Mouse (Mus musculus) hindbrain, postnatal 0 days (tissue): Measurements from ENCODE around the gene Pgf. TPM values are rescaled to one million over a fixed set of nuclear protein-coding genes. Genes with fewer than 3 reads are reported as not detected.
A peak's percentile ranks its signal among the peaks of the same experiment; 100 is the strongest.

Source experiments
- ATAC-seq: fragments of 200-750 bp; cut with Nextera tagmentation; 2 replicates; pipeline ENCODE4 v1.8.0; 2017; ENCODE audit warnings: mild to moderate bottlenecking, moderate TSS enrichment, moderate library complexity
- DNase-seq: peaks from one replicate; pipeline ENCODE4 v3.0.0-alpha.2; 2015; ENCODE audit warnings: low spot score
- H3K27ac ChIP-seq: fragments of 300-500 bp; sonication (generic); 2 replicates; pipeline ENCODE4 v1.5.1; 2014; ENCODE audit warnings: mild to moderate bottlenecking
- H3K27me3 ChIP-seq: fragments of 300-500 bp; sonication (generic); 2 replicates; pipeline ENCODE4 v1.6.1; 2014; ENCODE audit warnings: low read length, mixed read lengths; ENCODE audit not compliant: insufficient read depth
- H3K36me3 ChIP-seq: fragments of 300-500 bp; sonication (generic); 2 replicates; pipeline ENCODE4 v1.6.1; 2014; ENCODE audit warnings: low read length, mixed read lengths; ENCODE audit not compliant: insufficient read depth
- H3K4me1 ChIP-seq: fragments of 300-500 bp; sonication (generic); 2 replicates; pipeline ENCODE4 v1.6.1; 2014; ENCODE audit warnings: antibody characterized with exemption, low read length, mixed read lengths; ENCODE audit not compliant: insufficient read depth
- H3K4me2 ChIP-seq: fragments of 300-500 bp; sonication (generic); 2 replicates; pipeline ENCODE4 v1.6.1; 2014; ENCODE audit warnings: low read depth, mild to moderate bottlenecking, low read length, moderate library complexity, mixed read lengths
- H3K4me3 ChIP-seq: fragments of 300-500 bp; sonication (generic); 2 replicates; pipeline ENCODE4 v1.5.1; 2014; ENCODE audit warnings: low read length
- H3K9ac ChIP-seq: fragments of 300-500 bp; sonication (generic); replicated peaks from 2 replicates; pipeline ENCODE4 v1.6.1; 2014; ENCODE audit warnings: mild to moderate bottlenecking, low read length, moderate library complexity, mixed read lengths
- H3K9me3 ChIP-seq: fragments of 300-500 bp; sonication (generic); 2 replicates; pipeline ENCODE4 v1.6.1; 2016; ENCODE audit warnings: low read length, mixed read lengths
- CTCF ChIP-seq: IDR thresholded peaks from 2 replicates; pipeline ENCODE4 v1.5.1; 2016; ENCODE audit warnings: antibody characterized with exemption, control low read depth, low read depth
- WGBS: fragments of 180-500 bp; shearing (Covaris S2); extraction: QIAGEN DNeasy Blood & Tissue Kit; methylation state at CpG from one replicate; pipeline ENCODE4 v1.1.7; 2014; 5-methylcytosine and 5-hydroxymethylcytosine counted together
- polyA plus RNA-seq: library from polyadenylated mRNA; unstranded; fragments of >200 nt; fragmentation: Nextera tagmentation; extraction: Ambion mirVana; gene quantifications from 2 replicates; pipeline ENCODE4 v1.2.1, GENCODE M21; 2015
- total RNA-seq: library from RNA; depleted of rRNA; stranded (reverse); fragments of >200 nt; gene quantifications from 2 replicates; pipeline ENCODE4 v1.2.3, GENCODE M21; 2014

The Pgf gene
- total and polyA plus RNA-seq, 2 experiments from 2014 or later: 5.0 to 10.0 TPM

DNA sequence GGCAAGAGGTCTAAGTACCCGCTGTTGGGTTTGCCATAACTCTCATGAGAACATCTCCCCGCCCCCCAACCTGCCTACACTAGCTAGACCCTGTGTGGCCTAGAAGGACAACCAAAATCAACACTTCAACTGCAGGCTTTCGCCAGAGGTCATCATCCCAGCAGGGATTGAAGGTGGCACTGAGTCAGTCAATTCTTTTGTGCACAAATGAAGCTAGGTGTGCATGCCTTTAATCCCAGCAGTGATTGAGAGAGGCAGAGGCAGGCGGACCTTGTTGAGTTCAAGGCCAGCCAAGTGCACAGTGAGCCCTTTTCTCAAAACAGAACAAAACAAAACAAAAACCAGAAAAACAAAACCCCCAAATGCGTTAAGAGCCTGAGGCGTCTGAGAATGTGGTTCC lies 36.5 kb downstream of the Pgf start:
- H3K36me3 ChIP-seq: peaks cover 5% of the 10 kb centered on the region; the same call in 1 of the 2 replicates
- DNase-seq (no peak), ATAC-seq (no peak)
- no peak overlapping the region for H3K9ac ChIP-seq
- H3K4me2 ChIP-seq: no peak overlapping the region
- no peak for TF ChIP-seq CTCF
- WGBS: 85% methylated on average over 6 of the region's 6 CpGs
- no peaks in the 10 kb centered on the region for H3K27me3 ChIP-seq
- no peaks in the 10 kb centered on the region for H3K9me3 ChIP-seq
- H3K4me3 ChIP-seq: no peak overlapping the region
- no peak overlapping the region for H3K27ac ChIP-seq
- no peaks in the 10 kb centered on the region; the same call in 1 of the 2 replicates for H3K4me1 ChIP-seq

DNA sequence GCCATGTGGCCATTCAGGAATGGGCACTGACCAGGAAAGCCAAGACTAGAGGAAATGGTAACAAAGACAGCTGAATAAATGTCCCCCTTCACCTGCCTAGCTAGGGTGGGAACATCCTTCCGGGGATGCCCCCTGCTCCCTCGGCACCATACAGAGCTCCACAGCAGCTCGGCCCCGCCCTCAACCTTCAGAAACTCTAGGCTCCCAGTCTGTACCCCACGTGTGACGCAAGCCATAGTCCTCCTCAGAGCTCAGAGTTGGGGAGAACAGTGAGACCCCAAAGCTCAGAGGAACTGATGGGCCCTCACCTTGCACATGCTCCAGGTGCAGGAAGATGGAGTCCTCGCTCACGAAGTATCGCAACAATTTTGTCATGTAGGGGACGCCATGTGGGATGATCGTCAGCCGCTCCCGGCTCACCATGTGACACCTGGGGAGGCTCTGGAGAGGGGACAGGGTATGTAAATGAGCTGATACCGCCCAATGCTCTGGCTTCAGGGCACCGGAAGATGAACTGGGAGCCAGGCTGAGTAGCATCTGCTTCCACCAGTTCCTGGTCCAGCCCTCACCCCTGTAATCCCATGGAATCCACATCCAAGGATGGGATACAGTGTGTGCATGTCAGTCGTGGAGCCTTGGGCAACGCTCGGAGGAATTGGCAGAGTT lies 37.4 kb downstream of the Pgf start:
- 45% methylated on average over 18 of the region's 18 CpGs for WGBS
- Histone ChIP-seq H3K9ac (no peak overlapping the region), H3K36me3 (peaks cover 9% of the 10 kb centered on the region; the same call in 1 of the 2 replicates), H3K9me3 (no peaks in the 10 kb centered on the region), H3K4me3 (no peak overlapping the region), H3K27ac (no peak overlapping the region), H3K27me3 (no peaks in the 10 kb centered on the region), H3K4me1 (no peaks in the 10 kb centered on the region; the same call in 1 of the 2 replicates), H3K4me2 (no peak overlapping the region)
- no peak for TF ChIP-seq CTCF
- DNase-seq: no peak
- no peak for ATAC-seq

- H3K4me3 ChIP-seq: no peak overlapping the region
- H3K4me2 ChIP-seq: no peak overlapping the region
- DNase-seq (no peak), ATAC-seq (no peak)
- H3K36me3 ChIP-seq: peaks cover 38% of the 10 kb centered on the region
- TF ChIP-seq CTCF: peak; percentile 21
- no peaks in the 10 kb centered on the region for H3K9me3 ChIP-seq
- no peaks in the 10 kb centered on the region for H3K27me3 ChIP-seq
- H3K9ac ChIP-seq: no peak overlapping the region
- 81% methylated on average over 4 of the region's 4 CpGs for WGBS
- no peaks in the 10 kb centered on the region; the same call in 1 of the 2 replicates for H3K4me1 ChIP-seq
- peak overlapping the region; percentile 29; the same call in 1 of the 2 replicates for H3K27ac ChIP-seq
Measured at GRCm38 (mm10) chr12:85136627-85137026, 41.0 kb downstream of the Pgf start.

GRCm38 (mm10) chr12:85135513-85136470 lies 41.8 kb downstream of the Pgf start:
- peak overlapping the region; percentile 29; the same call in 1 of the 2 replicates for H3K27ac ChIP-seq
- 74% methylated on average over 19 of the region's 19 CpGs for WGBS
- no peak overlapping the region for H3K4me3 ChIP-seq
- TF ChIP-seq CTCF: no peak
- DNase-seq (no peak), ATAC-seq (peak; percentile 19; the same call in 1 of the 2 replicates)
- H3K4me1 ChIP-seq: no peaks in the 10 kb centered on the region; the same call in 1 of the 2 replicates
- H3K27me3 ChIP-seq: no peaks in the 10 kb centered on the region
- no peak overlapping the region for H3K4me2 ChIP-seq
- no peaks in the 10 kb centered on the region for H3K9me3 ChIP-seq
- H3K36me3 ChIP-seq: peaks cover 46% of the 10 kb centered on the region
- H3K9ac ChIP-seq: no peak overlapping the region

- no peak for DNase-seq
- Histone ChIP-seq H3K9me3 (no peaks in the 10 kb centered on the region), H3K36me3 (peaks cover 56% of the 10 kb centered on the region), H3K9ac (no peak overlapping the region), H3K4me1 (no peaks in the 10 kb centered on the region; the same call in 1 of the 2 replicates), H3K27ac (no peak overlapping the region), H3K27me3 (no peaks in the 10 kb centered on the region), H3K4me2 (no peak overlapping the region), H3K4me3 (no peak overlapping the region)
- ATAC-seq: no peak
- 91% methylated on average over 8 of the region's 8 CpGs for WGBS
- TF ChIP-seq CTCF: no peak
Measured at GRCm38 (mm10) chr12:85134043-85134794, 43.4 kb downstream of the Pgf start.

- Histone ChIP-seq H3K4me2 (no peak overlapping the region), H3K36me3 (peaks cover 68% of the 10 kb centered on the region), H3K4me3 (no peak overlapping the region), H3K4me1 (no peaks in the 10 kb centered on the region; the same call in 1 of the 2 replicates), H3K27me3 (no peaks in the 10 kb centered on the region), H3K9me3 (no peaks in the 10 kb centered on the region), H3K27ac (no peak overlapping the region), H3K9ac (no peak overlapping the region)
- TF ChIP-seq CTCF: no peak
- ATAC-seq (no peak), DNase-seq (no peak)
- WGBS: 86% methylated on average over 6 of the region's 6 CpGs
Measured at GRCm38 (mm10) chr12:85131361-85131760, 46.2 kb downstream of the Pgf start.
